Mouse (Mus musculus) lung, postnatal 4 days (tissue): ENCODE data around the gene Strn.
"Not testable (repeated sequence)": the region's sequence is repeated elsewhere in the genome, so short reads cannot be mapped to it uniquely, and the experiment has no call there.

Experiments
- DNase-seq, 2 experiments: peaks; one replicate each; pipeline ENCODE4 v3.0.0; 2021

The Strn gene

GRCm38 (mm10) chr17:78702988-78703387 lies 34.0 kb downstream of the Strn start:
- DNase-seq, result no peak

DNA sequence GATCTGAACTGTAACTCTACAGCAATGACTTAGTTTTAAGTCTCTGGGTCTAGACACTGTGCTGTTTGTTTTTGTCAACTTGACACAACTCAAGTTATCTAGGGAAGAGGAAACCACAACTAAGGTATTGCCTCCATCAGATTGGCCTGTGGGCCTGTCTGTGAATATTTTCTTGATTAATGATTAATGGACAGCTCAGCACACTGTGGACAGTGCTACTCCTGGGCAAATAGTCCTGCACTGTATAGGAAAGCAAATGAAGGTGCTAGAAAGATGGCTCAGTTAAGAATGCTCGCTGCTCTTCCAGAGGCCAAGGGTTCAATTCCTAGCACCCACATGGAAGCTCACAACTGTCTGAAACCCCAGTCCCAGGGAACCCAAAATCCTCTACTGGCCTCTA lies 38.0 kb downstream of the Strn start:
- no peak for DNase-seq

DNA sequence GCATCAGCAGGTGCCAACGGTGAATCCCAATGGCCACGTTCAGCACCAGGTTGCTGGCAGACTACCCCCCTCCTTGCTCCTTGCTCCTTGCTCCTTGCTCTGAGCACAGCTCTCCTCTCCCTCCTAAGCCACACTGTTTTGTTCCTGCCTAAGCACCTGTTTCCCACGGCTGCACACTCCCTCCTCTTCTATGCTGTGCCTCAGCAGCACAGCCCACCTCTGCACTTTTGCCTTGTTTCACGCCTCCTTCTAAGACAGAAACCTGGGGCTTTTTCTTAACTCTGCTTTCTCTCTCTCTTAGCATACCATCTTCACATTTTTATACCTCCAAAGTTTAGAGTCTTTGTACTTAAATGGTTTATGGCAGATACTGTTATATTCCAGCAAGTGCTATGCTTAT lies 39.5 kb downstream of the Strn start:
- no peak for DNase-seq

DNA sequence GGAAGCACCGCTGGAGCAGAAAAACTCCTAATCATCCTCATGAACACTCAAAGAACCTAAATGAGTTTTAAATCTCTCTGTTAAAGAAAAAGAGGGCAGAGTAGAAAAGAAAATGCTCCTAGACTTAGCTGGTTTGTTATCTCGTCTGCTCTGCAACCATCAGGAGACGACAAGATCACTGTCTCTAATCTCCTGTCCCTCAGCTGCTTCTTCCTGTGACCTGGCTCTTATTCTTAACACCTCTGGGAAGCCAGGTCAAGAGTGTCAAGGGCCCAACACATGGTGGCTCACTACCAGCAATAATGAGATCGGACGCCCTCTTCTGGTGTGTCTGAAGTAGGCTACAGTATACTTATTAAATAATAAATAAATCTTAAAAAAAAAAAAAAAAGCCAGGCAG lies 40.1 kb downstream of the Strn start:
- no peak for DNase-seq

GRCm38 (mm10) chr17:78689231-78689630 lies 47.8 kb downstream of the Strn start:
- DNase-seq, result not testable (repeated sequence)

- no peak for DNase-seq
Measured at GRCm38 (mm10) chr17:78687971-78688370, 49.0 kb downstream of the Strn start.

- no peak for DNase-seq
Measured at GRCm38 (mm10) chr17:78685004-78685403, 52.0 kb downstream of the Strn start.

GRCm38 (mm10) chr17:78682351-78682750 lies 54.6 kb downstream of the Strn start:
- DNase-seq, result no peak

DNA sequence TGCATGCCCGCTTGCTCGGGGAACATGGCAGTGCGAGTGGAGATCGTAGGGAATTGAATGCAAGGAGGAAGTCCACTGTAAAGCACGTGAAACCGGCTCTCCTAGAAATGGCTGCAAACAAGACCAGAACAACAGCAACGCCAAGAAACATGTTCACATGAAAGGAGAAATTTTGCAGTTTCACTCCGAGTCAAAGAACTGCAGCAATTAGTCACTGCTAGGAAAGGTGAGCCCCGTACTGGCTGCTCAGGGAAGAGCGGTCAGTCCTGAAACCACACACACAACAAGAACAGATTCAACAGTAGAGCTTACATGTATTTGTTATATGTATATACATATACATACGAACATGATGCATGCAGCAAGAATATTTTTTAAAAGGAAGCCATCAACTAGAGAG lies 57.5 kb downstream of the Strn start:
- no peak for DNase-seq

- no peak for DNase-seq
Measured at GRCm38 (mm10) chr17:78676813-78677212, 60.2 kb downstream of the Strn start.

DNA sequence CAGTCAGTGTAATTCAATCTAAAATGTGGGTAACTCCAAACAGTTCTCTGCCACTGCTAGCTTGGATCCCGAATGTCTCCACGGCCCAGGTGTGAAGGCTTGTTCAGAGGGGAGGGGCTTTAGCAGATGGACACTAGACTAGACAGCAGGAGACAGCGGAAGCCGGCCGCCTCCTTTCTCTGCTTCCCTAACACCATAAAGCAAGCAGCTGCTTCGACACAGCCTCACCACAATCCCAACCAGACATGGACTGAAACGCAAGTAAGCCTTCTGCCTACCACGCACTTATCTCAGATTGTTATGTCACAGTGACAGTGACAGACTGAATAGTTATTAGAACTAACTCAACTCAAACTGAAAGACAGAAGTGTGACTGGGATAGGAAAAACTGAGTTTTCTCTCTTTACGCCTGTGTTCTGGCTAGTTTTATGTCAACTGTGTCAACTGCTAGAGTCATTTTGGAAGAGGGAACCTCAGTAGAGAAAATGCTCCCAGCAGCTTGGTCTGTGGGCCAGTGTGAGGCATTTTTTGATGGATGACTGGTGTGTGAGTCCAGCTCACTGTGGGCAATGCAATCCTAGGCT lies 71.9 kb downstream of the Strn start:
- no peak for DNase-seq

GRCm38 (mm10) chr17:78654841-78655240 lies 82.2 kb downstream of the Strn start:
- DNase-seq, result no peak

- DNase-seq, result no peak
Measured at GRCm38 (mm10) chr17:78643853-78644475, 93.0 kb downstream of the Strn start.

DNA sequence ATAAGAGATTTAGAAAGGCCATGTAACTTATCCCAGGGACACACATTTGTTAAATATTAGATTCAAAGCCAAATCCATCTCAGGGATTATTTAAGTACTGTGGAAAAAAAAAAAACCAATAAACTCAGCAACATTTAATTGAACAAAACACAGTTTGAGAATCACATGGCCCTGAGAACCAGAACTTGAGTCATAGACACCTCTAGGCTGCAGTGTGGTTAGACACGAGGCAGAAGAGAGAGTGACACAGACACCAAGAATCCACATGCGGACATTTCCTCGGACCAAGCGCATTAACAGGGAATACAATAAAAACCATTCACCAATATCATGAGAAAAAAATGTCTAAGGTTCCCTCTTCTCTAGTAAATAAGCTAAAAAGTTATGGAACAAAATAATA lies 94.7 kb downstream of the Strn start:
- no peak for DNase-seq

DNA sequence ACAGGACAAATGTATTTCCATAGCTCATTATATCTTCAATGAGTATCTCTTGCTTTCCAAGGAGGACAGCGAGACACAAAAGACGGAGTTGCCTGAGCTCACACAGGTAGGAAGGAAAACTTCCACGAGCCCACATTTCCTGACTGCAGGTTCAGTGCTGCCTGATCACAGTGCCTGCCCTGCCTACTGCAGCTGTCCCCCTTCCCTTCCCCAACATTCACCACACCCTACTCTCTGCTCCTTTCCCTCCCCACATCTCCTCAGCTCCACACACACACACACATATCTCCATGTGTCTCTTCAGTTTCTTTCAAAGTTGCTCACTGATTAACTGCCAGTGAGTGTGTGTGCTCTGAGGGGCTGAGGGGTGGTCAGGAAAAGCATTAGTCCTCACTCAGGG lies 96.6 kb downstream of the Strn start:
- DNase-seq, result no peak

GRCm38 (mm10) chr17:78639099-78639498 lies 97.9 kb downstream of the Strn start:
- peak; percentile 32 to 71 for DNase-seq

DNA sequence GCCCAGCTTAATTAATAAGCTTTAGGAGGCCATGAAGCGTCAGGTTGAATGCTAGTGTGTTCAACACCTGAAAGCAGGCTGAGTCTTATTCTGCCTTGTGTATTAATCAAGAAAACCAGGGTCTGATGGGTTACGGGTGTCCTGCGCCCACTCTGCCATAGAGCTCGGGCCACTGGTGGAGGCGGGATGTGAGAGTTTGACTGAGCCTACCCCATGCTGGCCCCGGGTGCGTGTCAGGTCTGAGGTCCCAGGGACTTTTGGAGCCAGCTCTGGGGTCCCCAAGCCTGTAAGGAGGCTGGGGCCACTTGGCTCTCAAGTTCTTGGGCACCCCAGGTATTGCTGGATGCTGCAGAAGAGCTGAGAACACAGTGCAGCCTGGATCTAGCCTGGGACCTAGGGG lies 99.9 kb downstream of the Strn start:
- DNase-seq, result no peak

- no peak for DNase-seq
Measured at GRCm38 (mm10) chr17:78635616-78636015, 101.4 kb downstream of the Strn start.

GRCm38 (mm10) chr17:78624941-78625340 lies 112.1 kb downstream of the Strn start:
- no peak for DNase-seq

DNA sequence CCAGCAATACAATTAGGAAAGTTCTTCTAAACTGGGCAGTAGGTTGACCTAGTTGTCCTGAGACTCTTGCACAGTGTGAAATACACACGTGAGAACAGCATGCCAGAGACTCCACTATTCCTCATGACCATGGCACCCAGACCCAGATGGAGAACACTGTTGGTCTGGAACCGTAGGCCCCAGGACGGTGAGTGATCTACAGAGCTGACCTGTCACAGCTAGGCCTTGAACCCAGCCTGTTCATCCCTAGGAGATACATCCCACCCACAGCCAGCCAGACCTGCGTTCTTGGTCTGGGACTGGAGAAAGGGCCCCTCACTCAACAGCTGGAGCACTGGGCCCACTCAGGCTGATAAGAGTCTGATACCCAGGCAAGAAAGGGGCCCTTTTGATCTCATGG lies 115.1 kb downstream of the Strn start:
- DNase-seq, result no peak

- no peak for DNase-seq
Measured at GRCm38 (mm10) chr17:78620740-78621139, 116.3 kb downstream of the Strn start.

DNA sequence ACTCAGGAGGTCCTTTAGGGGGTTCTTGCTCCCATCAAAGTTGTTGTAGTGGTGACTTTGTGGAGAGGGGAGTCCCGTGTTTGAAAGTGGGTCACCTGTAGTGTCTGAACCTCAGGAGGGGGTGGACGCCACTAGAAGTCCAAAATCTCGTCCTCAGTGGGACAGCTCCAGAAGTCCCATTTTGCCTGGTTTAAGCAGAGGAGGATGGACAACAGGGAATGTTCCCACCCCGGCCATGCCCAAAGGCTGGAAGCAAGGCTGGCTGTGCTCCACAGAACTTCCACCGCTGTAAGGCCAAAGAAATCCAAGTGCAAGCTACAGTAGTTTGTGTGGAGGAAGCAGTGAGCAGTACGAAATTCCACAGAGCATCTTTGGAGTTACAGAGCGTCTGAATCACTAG lies 117.0 kb downstream of the Strn start:
- DNase-seq, result no peak

DNA sequence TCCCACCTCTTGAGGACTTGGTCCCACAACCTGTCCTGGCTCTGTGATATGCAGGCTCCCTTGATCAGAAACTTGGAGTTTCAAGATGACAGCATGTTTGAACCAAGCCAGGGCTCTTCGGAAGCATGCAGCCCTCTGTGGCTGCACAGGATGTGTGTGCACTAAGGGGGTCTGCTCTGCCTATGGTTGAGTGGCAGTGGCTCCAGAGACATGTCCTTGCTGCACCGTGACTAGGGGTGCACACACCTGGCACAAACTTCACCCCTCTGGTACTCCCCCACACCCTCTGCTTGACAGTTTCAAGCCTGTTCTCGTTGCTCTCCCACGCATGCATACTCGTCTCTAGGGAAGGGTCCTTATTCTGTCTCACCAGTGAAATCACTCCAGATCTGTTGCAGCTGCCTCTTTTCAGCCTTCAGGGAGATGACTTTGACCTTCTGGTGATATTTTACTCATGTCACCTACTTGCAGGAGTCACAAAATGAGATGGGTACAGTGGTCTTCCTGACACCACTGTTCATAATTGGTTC lies 118.8 kb downstream of the Strn start:
- no peak for DNase-seq

- DNase-seq, result no peak
Measured at GRCm38 (mm10) chr17:78615096-78615495, 121.9 kb downstream of the Strn start.

DNA sequence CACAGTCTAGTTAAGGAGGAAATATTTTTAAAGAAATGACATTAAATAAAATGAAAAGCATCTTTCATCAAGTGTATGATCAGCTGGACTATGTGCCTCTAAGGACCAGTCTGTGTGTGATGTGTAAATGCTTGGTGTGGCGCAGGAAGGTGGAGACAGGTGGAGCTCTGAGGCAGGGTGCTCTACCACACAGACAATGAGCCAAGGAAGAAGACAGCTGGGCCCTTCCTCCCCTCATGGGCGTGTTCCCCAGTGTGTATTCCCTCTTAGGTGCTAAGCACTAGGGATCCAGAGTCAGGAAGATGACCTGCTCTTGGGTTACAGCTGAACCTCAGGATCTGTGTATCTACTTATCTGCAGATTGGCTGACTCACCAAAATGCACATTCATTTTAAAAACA lies 122.5 kb downstream of the Strn start:
- DNase-seq, result no peak
